Mouse (Mus musculus) hindbrain, embryonic 12.5 days (tissue): ENCODE measurements around the gene Hoxb5. TPM values are rescaled to one million over a fixed set of nuclear protein-coding genes. Genes with fewer than 3 reads are reported as not detected.

Experiments
- ATAC-seq: fragments of 200-750 bp; cut with Nextera tagmentation; 2 replicates; pipeline ENCODE4 v1.8.0; 2017; ENCODE audit warnings: moderate TSS enrichment; ENCODE audit not compliant: low FRiP score
- H3K27ac ChIP-seq: fragments of 300-500 bp; sonication (generic); 2 replicates; pipeline ENCODE4 v1.5.1; 2016; ENCODE audit warnings: mild to moderate bottlenecking
- H3K27me3 ChIP-seq: fragments of 300-500 bp; sonication (generic); 2 replicates; pipeline ENCODE4 v1.6.1; 2016; ENCODE audit warnings: mild to moderate bottlenecking
- H3K36me3 ChIP-seq: fragments of 300-500 bp; sonication (generic); 2 replicates; pipeline ENCODE4 v1.6.1; 2016; ENCODE audit warnings: mild to moderate bottlenecking
- H3K4me1 ChIP-seq: fragments of 300-500 bp; sonication (generic); 2 replicates; pipeline ENCODE4 v1.6.1; 2016
- H3K4me2 ChIP-seq: fragments of 300-500 bp; sonication (generic); replicated peaks from 2 replicates; pipeline ENCODE4 v1.6.1; 2016; ENCODE audit warnings: mild to moderate bottlenecking
- H3K4me3 ChIP-seq: fragments of 300-500 bp; sonication (generic); 2 replicates; pipeline ENCODE4 v1.5.1; 2016; ENCODE audit warnings: mild to moderate bottlenecking
- H3K9ac ChIP-seq: fragments of 300-500 bp; sonication (generic); 2 replicates; pipeline ENCODE4 v1.6.1; 2016; ENCODE audit warnings: mild to moderate bottlenecking, moderate library complexity
- H3K9me3 ChIP-seq: fragments of 300-500 bp; sonication (generic); replicated peaks from 2 replicates; pipeline ENCODE4 v1.6.1; 2016; ENCODE audit warnings: mild to moderate bottlenecking
- WGBS: fragments of 180-500 bp; shearing (Covaris S2); methylation state at CpG from one replicate; pipeline ENCODE4 v1.1.7; 2016; 5-methylcytosine and 5-hydroxymethylcytosine counted together
- polyA plus RNA-seq: library from polyadenylated mRNA; unstranded; fragments of >200 nt; fragmentation: Nextera tagmentation; extraction: Ambion mirVana; gene quantifications from 2 replicates; pipeline ENCODE4 v1.2.1, GENCODE M21; 2016

The Hoxb5 gene
- polyA plus RNA-seq, 1 experiment from 2014 or later = 74.3 TPM

- Histone ChIP-seq H3K27me3 (peaks cover 88% of the 10 kb centered on the region), H3K36me3 (no peaks in the 10 kb centered on the region), H3K4me3 (peak overlapping the region; percentile 42), H3K9me3 (no peaks in the 10 kb centered on the region), H3K9ac (peak overlapping the region; percentile 85), H3K4me2 (peak overlapping the region; percentile 62), H3K27ac (peak overlapping the region; percentile 95), H3K4me1 (peaks cover 30% of the 10 kb centered on the region)
- 2% methylated on average over 40 of the region's 40 CpGs for WGBS
- peak; percentile 33; the same call in 1 of the 2 replicates for ATAC-seq
Measured at GRCm38 (mm10) chr11:96344061-96344877, 41.1 kb downstream of the Hoxb5 start.

DNA sequence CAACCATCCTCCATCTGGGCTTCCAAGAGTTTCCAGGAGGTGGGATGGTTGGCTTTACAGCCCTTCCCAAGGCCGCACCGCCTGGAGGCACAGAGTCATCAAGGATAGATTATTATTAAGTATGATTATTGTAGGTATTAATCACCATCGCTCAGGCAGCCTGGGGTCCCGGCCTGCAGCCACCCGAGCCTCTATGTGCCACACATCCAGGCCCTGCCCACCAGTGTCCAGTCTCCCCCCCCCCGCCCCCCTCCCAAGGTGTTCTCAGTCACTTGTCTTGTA is 41.7 kb downstream of the Hoxb5 start:
- no peaks in the 10 kb centered on the region for H3K36me3 ChIP-seq
- no peaks in the 10 kb centered on the region for H3K9me3 ChIP-seq
- H3K27me3 ChIP-seq = peaks cover 88% of the 10 kb centered on the region
- peak overlapping the region; percentile 85 for H3K9ac ChIP-seq
- peak overlapping the region; percentile 62 for H3K4me2 ChIP-seq
- WGBS = 18% methylated on average over 6 of the region's 6 CpGs
- peaks cover 35% of the 10 kb centered on the region for H3K4me1 ChIP-seq
- H3K4me3 ChIP-seq = peak overlapping the region; percentile 42
- no peak for ATAC-seq
- H3K27ac ChIP-seq = peak overlapping the region; percentile 95

- Histone ChIP-seq H3K27ac (peak overlapping the region; percentile 95), H3K4me2 (peak overlapping the region; percentile 62), H3K9ac (peak overlapping the region; percentile 85), H3K9me3 (no peaks in the 10 kb centered on the region), H3K27me3 (peaks cover 87% of the 10 kb centered on the region), H3K4me1 (peaks cover 39% of the 10 kb centered on the region), H3K36me3 (no peaks in the 10 kb centered on the region), H3K4me3 (peak overlapping the region; percentile 42)
- WGBS = under 1% methylated on average over 32 of the region's 56 CpGs
- ATAC-seq = no peak
Measured at GRCm38 (mm10) chr11:96345220-96345892, 42.2 kb downstream of the Hoxb5 start.

DNA sequence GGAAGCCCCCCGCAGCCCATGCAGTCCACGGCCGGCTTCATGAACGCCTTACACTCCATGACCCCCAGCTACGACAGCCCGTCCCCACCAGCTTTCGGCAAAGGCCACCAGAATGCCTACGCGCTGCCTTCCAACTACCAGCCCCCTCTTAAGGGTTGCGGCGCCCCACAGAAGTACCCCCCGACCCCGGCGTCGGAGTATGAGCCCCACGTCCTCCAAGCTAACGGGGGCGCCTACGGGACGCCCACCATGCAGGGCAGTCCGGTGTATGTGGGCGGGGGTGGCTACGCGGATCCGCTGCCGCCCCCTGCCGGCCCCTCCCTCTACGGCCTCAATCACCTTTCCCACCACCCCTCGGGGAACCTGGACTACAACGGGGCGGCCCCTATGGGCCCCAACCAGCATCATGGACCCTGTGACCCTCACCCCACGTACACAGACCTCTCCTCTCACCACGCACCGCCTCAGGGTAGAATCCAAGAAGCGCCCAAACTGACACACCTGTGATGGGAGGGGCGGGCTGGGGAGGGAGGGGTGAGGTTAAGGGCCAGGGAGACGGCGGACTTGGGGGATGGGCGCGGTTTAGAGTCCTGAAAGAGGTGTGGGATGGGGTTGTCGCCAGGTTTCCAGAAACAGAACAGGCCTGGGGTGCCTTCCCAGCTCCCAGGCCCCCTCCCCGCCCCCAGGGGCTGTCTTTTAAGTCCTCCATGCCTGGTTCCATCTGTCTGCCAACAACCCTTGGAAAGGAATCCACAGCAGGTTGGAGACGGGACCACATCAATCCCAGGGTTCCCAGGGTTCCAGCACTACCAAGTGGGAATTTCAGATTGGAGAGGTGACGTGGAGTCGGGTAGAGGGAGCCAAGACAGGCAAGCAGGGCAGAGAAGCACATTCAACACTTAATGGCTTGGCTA is 43.0 kb downstream of the Hoxb5 start:
- no peak for ATAC-seq
- peak overlapping the region; percentile 42 for H3K4me3 ChIP-seq
- no peaks in the 10 kb centered on the region for H3K9me3 ChIP-seq
- H3K4me1 ChIP-seq = peaks cover 46% of the 10 kb centered on the region
- H3K4me2 ChIP-seq = peak overlapping the region; percentile 62
- peaks cover 87% of the 10 kb centered on the region for H3K27me3 ChIP-seq
- no peaks in the 10 kb centered on the region for H3K36me3 ChIP-seq
- peak overlapping the region; percentile 95 for H3K27ac ChIP-seq
- peak overlapping the region; percentile 85 for H3K9ac ChIP-seq
- WGBS = 2% methylated on average over 44 of the region's 45 CpGs

DNA sequence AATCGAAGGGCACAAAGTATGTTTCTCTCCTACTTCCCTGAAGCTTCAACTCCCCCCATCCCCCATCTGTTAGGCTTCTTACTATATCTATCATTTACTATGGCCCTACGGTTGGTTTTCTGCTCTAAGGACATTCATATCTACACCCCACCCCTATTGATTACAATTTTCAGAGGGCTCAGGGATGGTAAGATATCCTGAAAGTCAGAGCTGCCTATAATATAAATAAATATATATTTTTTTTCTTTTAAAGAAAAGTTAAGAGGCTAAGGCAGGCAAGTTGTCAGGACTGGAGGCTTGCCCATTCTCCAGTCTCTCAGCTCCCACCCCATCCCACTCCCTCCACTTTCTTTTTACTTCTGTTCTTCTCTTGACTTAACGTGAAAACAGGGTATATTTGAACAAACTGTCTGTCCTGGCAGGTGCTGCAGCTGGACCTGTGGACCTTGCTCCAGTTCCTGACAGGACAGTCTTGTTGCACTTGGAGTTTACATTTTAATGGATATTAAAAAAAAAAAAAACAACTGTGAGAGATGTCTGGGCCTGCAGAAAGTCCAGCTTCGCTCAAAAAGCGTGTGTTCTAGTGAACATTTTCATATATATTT is 43.9 kb downstream of the Hoxb5 start:
- H3K4me2 ChIP-seq = peak overlapping the region; percentile 62
- H3K9me3 ChIP-seq = no peaks in the 10 kb centered on the region
- H3K27me3 ChIP-seq = peaks cover 89% of the 10 kb centered on the region
- peaks cover 46% of the 10 kb centered on the region for H3K4me1 ChIP-seq
- 28% methylated on average over 5 of the region's 5 CpGs for WGBS
- H3K9ac ChIP-seq = 0 out of 2 replicates have a peak overlapping the region, but pooled peaks have one; percentile 85
- ATAC-seq = no peak
- H3K4me3 ChIP-seq = no peak overlapping the region
- H3K27ac ChIP-seq = peak overlapping the region; percentile 95
- H3K36me3 ChIP-seq = no peaks in the 10 kb centered on the region

DNA sequence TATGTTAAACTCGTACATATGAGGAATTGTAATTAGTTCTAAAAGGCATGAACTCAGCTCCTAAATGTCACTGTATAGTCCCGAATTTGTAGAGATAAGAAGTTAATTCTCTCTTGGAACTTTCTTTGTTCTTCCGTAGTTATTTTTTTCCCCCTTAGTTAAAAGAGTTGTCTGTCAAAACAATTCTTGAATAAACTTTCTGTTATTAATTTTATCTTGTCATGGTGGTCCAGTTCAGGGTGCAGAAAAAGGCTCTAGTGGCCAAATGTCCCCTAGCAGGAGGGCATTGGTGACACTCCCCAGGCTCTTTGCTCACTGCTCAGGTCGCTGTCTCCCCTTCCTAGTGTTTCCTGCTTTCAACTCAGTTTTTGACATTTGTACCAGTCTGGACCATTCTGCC is 44.6 kb downstream of the Hoxb5 start:
- Histone ChIP-seq H3K27me3 (peaks cover 90% of the 10 kb centered on the region), H3K4me2 (peak overlapping the region; percentile 47), H3K9me3 (no peaks in the 10 kb centered on the region), H3K36me3 (no peaks in the 10 kb centered on the region), H3K27ac (peak overlapping the region; percentile 96), H3K9ac (no peak overlapping the region), H3K4me1 (peaks cover 46% of the 10 kb centered on the region), H3K4me3 (peak overlapping the region; percentile 24)
- WGBS = 9% methylated on average over 4 of the region's 4 CpGs
- ATAC-seq = no peak

DNA sequence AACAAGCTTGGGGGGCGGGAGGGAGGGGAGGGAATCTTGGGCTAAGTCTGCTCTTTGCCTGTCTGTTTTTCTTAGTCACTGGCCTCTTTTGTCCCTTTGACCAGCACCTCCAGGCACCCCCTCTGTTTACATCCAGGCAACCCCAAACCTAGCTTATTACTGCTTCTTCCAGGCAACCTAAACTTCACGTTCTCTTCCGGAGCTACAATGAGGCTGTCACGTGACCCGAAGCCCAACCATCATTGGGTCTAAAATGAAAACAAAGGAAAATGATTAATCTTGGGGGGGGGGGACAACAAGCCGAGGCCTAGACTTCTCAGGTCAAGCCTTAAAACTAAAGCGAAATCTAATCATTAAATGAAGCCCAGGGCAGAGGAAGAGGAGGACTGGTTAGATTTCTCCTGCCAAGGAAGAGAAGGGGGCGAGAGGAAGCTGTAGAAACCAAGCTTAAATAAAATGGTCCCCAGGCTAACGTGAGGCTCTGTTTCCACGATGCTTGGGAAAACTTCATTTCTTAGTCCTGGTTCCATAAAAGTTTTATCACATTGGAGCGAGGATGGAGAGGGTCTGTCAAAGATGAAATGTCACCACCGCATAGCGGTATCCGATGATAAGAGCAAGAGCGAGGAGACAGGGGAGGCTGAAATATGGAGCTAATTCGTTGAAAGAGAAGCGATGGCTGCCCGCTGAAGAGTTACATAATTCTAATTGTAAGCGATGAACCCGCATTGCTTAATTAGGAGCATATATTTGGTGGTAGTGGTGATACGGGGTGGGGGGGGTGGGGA is 45.2 kb downstream of the Hoxb5 start:
- Histone ChIP-seq H3K4me1 (peaks cover 46% of the 10 kb centered on the region), H3K4me2 (peak overlapping the region; percentile 47), H3K36me3 (no peaks in the 10 kb centered on the region), H3K9ac (peak overlapping the region; percentile 57), H3K27me3 (peaks cover 84% of the 10 kb centered on the region), H3K4me3 (peak overlapping the region; percentile 24), H3K27ac (peak overlapping the region; percentile 96), H3K9me3 (no peaks in the 10 kb centered on the region)
- no peak for ATAC-seq
- WGBS = 6% methylated on average over 21 of the region's 21 CpGs

- Histone ChIP-seq H3K4me3 (peak overlapping the region; percentile 24), H3K4me1 (peaks cover 46% of the 10 kb centered on the region), H3K9me3 (no peaks in the 10 kb centered on the region), H3K9ac (peak overlapping the region; percentile 57), H3K4me2 (peak overlapping the region; percentile 47), H3K36me3 (no peaks in the 10 kb centered on the region), H3K27me3 (peaks cover 79% of the 10 kb centered on the region), H3K27ac (peak overlapping the region; percentile 96)
- ATAC-seq = no peak
- WGBS = 10% methylated on average over 3 of the region's 3 CpGs
Measured at GRCm38 (mm10) chr11:96348988-96349387, 45.9 kb downstream of the Hoxb5 start.

DNA sequence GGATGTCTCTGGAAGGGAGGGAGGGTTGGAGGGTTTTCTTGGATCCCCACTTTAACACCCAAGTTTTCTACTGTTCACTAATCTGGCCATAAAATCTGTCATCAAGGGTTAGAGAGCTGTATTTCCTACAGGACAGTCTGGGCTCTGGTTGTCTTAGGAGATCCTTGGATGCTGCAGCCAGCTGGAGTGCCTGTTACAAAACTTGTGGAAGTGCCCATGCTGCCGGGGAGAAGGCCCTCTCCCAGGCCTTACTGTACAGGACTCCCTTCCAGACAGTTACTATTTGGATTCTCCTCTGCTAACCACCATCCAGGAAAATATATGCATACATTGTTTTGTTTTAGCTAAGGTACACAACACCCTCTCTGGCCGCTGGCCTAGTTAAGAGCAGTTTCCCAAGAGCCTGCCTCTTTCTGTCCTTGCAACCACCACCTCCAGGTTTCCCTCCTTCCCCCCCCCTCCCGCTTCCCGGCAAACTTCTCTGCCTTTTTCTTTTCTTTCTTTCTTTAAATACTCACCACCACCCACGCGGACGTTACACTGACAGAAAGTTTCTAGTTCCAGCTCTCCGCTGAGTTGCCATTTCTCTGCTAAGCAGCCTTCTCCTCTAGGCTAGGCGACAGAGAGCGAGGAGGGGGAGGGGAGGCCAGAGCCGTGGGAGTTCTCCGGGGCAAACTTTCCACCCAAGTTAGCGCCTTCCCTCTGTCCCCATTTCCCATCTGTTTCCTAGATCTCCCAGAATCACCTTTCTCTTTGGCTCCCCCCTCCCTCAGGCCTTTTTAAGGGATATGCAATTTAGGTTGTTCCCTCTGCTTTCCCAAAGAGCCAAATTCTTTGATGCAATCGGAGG is 46.6 kb downstream of the Hoxb5 start:
- Histone ChIP-seq H3K4me3 (peak overlapping the region; percentile 24), H3K27me3 (peaks cover 79% of the 10 kb centered on the region), H3K36me3 (no peaks in the 10 kb centered on the region), H3K4me2 (peak overlapping the region; percentile 47), H3K9ac (peak overlapping the region; percentile 57), H3K9me3 (no peaks in the 10 kb centered on the region), H3K27ac (peak overlapping the region; percentile 96), H3K4me1 (peaks cover 41% of the 10 kb centered on the region)
- no peak for ATAC-seq
- 2% methylated on average over 14 of the region's 14 CpGs for WGBS

- peak within 1 kb of the TSS; percentile 54 for H3K4me3 ChIP-seq
- H3K9me3 ChIP-seq = no peaks in the 10 kb centered on the region
- peak within 1 kb of the TSS; percentile 92 for H3K9ac ChIP-seq
- H3K36me3 ChIP-seq = no peaks in the 10 kb centered on the region
- peak within 1 kb of the TSS; percentile 64 for H3K4me2 ChIP-seq
- peaks cover 36% of the 10 kb centered on the region for H3K4me1 ChIP-seq
- no peak for ATAC-seq
- WGBS = 4% methylated on average over 2 of the region's 2 CpGs
- peaks cover 78% of the 10 kb centered on the region for H3K27me3 ChIP-seq
- H3K27ac ChIP-seq = peak within 1 kb of the TSS; percentile 96
Measured at GRCm38 (mm10) chr11:96350341-96350624, 47.1 kb downstream of the Hoxb5 start, which contains the start of gene Hoxb2. Gene Hoxb2 (plus strand): TSS chr11:96350525.
